Mouse (Mus musculus) right cerebral cortex, adult 2 months (tissue): ENCODE measurements around the gene Arl3.
"Not testable (repeated sequence)": the region's sequence is repeated elsewhere in the genome, so short reads cannot be mapped to it uniquely, and the experiment has no call there.

Experiments
- DNase-seq, 2 experiments: peaks; one replicate each; pipeline ENCODE4 v3.0.0; 2021 to 2022; ENCODE audit warnings: low spot score in 2 of 2

The Arl3 gene

DNA sequence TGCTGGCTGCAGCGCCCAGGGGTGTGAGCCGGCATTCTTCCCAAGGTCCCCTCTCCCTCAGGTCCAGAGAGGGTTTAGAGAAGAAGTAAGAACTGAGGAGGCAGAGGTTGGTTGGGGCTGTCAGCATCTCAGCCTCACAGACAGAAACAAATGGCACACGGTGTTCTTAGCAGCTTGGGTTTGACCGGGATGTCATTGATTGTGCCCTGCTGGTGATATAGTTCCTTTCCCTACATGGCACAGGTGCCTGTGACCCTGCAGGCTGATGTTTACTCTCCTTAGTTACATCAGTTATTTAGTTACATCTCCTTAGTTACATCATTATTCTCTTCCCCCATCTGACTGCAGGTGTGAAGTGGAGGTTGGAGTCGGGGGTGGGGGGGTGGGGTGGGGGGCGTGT lies 18.6 kb upstream of the Arl3 start:
- no peak for DNase-seq

DNA sequence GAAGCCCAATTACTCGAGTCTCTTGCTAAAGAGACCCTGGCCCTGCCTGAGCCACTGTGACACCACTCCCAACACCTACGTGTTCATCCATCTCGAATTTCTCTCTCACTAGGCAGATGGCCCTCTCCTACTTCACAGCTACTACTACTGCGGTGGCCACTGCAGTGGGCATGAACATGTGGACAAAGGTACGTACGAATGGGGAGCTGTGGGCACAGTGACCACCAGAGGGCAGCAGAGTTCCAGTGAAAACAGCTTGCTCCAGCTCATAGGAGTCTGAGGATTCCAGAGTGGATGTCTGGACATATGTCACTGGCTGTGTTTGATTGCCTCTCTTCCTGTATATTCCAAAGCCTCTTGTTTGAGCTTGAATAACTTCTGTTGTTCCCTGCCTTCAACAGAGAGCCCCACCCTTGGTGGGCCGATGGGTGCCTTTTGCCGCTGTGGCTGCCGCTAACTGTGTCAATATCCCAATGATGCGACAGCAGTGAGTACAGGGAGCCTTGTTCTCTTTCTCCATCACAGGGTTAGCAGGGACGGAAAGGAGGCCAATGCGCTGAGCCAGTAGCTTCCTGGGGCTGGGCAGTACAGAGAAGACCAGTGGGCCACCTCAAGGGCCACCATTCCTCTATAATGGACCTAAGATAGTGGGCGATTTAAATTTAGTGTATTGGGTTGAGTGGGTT lies 15.0 kb upstream of the Arl3 start:
- DNase-seq = peak; percentile 90 to 91

DNA sequence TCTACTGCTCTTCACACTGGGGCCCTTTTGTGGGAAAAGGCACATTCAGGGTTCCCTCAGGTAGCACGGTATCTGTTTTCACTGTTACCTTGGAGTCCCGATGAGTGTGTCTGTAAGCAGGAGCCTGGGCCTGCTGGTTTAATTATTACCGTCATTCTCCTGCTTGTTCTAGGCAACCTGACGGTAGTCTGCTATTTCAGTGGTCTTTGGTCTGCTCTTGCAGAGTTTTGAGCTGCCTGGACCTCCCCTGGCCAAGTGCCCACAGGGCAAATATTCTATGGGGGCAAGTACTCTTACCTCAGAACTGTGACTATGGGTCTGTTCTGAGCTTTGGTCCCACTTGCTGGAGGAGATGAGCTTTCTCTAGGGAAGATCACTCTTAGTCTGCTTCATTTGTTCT lies 2.2 kb upstream of the Arl3 start:
- no peak for DNase-seq

DNA sequence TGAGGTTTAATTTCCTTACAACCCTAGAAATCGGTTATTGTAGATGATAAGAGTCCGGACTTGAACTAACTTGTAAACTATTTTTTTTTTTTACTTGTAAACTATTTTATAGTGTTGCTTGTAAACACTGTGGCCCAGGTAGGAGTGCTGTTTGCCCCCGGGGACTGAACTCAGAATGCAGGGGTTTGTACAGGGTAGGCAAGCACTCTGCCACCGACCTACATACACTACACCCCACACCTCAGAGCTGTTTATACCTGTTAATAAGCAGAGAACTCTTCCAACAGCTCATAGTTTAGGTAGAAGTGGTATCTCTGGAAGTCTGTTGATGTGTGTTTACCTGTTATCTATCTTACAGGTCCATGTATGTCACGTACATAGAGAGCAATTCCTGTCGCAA lies 992 bp upstream of the Arl3 start:
- no peak for DNase-seq

DNA sequence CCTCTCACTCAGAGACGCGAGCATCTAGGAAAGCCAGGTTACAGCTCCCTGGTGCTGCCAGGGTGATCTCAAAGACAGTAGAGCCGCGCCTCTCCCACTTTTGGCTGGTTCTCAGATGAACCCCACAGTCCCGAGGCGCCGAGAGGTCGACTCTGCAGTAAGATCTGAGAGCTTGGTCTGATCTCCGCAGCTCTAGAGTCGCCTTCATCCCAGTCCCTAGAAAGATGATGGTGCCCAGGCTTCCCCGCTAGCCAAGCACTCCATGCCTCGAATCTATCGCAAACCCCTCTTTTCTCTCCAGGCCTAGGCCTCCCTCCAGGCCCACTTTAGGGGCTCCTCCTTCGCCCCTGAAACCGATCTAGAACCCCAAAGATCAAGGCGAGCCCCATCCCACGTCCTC lies 450 bp downstream of the Arl3 start:
- no peak for DNase-seq

DNA sequence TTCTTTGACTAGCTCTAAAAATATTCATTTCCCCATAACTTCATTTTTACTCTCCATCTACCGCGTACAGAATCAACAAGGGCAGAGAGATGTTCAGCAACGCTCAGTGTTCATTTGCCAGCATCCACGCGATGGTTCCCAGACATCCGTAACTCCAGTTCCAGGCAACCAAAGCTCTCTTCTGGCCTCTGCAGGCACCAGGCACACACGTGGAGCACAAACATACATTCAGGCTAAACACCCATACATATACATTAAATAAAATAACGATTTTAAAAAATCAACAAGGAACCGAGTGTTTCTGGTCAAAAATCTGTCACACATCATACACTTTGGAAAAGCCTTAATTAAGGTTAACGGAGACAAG lies 1.1 kb downstream of the Arl3 start:
- DNase-seq = no peak

DNA sequence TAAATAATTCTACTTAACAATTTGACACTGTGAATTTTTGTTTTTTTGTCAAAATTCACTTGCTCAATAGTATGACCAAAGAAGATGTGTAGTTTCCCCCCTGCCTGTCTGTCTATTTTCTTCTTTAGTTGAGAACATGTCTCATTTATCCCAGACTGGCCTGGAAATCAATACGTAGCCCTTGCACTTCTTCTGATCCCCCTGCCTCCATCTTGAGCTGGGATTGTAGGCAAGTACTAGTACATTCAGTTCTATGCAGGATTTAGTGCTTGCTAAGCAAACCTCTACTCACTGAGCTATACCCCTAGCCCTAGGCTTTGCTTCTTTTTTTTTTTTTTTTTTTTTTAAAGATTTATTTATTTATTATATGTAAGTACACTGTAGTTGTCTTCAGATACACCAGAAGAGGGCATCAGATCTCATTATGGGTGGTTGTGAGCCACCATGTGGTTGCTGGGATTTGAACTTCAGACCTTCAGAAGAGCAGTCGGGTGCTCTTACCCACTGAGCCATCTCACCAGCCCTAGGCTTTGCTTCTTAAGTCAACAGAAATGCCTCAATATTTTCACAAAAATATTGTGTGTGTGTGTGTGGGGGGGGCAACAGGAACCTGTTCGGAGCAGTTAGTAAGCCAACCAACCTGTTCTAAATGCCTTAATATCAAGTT lies 1.7 kb downstream of the Arl3 start:
- DNase-seq = not testable (repeated sequence)

DNA sequence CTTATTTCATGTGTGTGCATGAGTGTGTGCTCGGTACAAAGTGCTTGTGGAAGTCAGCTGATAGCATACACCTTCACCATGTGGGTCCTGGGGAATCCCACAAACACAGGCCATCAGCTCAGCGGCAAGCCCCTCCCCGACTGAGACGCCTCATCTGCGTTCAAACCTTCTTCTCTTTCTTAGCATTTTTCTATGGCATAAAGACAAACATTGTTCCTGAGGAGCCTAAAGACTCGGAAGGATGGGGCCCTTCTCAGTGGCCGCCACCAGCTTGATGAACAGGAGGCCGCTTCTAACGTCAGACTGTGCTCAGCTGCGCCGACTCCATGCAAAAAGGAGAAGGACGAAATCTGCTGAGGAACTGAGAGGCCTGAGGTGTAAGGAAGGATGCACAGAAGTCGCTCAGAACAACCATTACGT lies 8.9 kb downstream of the Arl3 start:
- DNase-seq = no peak

DNA sequence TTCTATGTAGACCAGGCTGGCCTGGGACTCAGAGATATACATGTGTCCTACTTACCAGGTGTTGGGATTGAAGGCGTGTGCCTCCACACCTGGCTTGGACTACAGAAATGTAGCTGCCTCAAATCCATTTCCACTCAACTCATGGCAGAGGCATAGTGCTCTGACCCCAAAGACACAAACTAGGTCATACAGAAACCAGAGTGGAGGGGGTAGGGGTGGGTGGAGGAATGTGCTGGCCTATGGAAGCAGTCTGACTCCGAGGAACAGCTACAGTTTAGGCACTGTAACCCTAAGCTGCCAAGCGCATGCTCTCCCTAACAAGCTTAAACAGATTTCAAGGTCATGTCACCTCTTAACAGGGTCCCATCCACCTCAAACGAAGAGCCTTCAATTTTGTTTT lies 9.4 kb downstream of the Arl3 start:
- no peak for DNase-seq

DNA sequence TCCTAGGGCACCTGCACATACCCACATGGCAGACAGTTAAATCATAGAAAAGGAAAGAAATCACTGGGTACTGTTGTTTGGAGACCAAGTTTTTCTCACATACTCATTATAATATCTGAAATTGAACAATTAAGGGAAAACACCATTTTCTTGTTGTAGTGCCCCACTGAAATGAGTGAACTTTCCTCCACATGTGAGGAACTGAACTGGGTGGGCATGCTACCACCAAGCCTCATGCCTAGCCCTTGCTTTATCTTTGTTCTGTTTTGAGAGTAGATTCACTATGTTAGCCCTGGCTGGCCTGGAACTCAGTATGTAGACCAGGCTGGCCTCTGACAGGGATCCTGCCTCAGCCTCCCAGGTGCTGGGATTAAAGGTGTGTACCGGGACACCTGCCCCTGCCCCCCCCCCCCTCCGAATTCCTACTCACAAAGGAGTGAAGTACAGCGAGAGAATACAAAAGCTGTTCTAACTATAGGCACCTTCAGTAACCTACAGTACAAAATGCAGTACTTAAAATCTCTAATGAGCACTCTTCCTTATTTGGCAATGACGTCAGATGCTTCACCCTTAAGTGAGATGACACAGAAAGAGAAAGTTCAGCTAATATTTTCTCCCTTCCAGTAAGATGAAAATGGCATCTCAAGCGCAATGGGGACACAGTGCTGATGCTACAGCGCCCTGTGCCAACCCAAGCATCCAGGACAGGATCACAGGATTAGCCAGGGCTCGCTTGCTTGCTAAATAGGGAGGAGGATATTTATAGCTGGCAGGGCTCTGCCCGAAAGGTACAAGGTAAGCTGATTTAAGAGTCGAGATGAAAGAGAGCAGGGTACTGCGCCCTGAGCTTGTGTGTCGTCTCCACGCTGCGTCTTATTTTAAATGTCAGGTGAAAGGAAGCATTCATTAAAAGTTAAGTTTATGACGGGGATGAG lies 10.2 kb downstream of the Arl3 start:
- no peak for DNase-seq

DNA sequence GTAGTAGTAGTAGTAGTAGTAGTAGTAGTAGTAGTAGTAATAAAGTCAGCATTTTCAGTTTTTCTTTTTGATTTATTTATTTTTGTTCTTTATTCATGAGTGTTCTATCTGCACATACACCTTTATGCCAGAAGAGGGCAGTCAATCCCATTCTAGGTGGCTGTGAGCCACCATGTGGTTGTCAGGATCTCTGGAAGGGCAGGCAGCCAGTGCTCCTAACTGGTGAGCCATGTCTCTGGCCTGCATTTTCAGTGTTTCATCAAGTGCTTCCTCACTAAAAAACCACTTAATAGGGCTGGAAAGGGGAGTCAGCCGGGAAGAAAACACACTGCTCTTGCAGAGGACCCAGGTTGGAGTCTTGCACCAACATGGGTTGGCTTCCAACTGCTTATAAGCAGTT lies 10.9 kb downstream of the Arl3 start:
- DNase-seq = peak; percentile 33 to 36

DNA sequence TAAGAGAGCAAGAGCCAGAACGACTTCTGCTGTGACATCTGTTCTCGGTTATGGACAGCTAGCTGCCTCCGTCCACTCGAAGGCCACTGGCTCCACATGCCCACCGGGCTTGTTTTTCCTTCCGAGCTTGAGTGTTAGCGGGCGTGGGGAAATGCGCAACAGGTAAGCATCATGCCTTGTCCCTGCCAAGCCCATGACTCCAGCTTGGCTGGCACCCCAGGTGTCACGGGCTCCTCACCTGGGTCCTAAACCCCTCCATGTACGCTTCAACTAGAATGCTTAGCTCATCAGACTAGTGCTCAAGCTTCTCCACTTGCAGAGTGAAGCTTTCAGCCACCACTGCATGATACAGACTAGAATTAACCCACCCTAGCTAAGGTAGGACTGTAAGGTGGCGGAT lies 14.4 kb downstream of the Arl3 start:
- no peak for DNase-seq

DNA sequence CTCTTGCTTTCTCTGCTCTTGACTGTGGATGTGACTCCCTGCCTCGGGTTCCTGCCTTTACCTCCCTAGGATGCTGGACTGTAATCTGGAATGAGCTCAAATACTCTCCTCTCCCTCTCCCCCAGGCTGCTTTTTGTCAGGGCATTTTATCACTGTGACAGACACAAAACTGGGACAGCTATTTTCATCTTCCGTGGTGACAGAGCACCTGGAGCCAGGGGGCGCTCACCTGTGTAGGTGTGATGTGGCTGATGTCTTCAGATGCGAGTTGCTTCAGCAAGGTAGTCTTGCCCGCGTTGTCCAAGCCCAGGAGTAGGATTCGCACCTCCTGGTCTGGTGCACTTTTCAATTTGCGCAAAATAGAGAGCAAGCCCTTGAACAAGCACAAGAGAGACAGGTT lies 15.0 kb downstream of the Arl3 start:
- DNase-seq = no peak

DNA sequence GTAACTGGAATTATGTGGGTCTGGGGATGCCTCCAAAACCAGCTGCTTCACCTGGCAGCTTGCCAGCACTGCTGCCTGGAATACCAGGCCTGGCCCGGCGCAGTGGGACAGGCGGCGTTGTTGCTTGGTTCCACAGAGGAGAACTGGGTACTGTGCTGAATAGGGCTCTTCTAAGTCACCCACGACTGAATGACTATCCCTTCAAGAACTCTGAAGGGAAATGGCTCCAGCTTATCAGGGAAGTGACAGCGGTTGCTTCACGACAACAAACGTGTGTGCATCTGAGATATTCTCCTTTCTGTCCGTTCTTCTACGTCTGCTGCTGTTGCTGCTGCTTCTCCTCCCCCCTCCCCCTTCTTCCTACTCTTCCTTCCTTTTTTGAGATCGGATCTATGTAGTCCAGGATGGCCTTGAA lies 19.4 kb downstream of the Arl3 start:
- peak in 1 of 2 experiments; percentile 45 for DNase-seq

DNA sequence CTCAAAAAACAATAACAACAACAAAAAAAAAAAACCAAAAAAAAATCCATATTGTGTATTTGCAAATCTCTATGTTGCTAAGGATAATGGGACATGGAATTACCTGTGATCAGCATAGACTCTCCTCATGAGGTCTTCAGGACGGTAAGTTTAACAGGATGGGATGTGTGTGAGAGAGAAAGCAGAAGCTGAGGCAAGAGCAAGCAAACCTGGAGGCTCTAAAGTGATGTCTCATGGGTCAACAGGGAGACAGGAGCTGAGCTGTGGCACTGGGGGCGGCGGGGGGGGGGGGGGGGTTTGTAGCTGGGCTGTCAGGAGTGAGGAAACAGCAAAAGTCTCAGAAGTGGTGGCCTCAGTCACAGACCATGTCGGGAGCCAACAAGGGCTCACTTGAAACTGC lies 20.5 kb downstream of the Arl3 start:
- no peak for DNase-seq

DNA sequence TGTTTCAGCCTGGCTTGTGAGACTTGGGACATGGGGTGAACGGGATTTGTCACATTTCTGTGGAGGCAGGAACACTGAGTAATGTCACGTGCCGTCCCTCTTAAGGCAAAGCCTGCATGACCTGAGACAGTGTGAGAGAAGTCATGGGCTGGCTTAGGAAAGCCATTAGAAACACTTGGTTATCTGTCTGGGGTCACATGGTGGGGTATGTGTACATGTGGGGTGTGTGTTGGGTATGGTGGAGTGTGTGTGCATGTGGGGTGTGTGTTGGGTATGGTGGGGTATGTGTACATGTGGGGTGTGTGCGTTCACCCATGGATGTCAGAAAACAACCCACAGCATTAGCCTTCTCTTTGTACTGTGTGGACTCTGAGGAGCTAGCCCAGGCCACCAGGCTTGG lies 22.6 kb downstream of the Arl3 start:
- DNase-seq = no peak

DNA sequence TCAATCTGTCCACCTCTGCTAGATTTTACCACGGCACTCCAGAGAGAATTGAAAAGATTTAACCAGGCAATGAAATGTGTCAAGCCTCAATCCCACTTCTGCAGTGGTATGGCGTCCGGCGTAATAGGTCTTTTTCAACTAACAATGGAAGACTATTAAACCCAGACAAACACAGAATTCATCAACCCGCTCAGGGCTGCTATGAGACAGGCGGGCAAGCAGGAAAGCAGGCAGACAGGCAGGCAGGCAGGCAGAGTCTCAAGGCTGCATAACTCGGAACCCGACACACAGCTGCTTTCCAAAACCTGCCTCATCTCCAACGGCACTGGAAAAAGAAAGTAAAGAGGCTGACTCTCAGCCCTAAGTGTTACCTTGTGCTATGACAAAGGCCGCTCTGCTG lies 24.9 kb downstream of the Arl3 start:
- DNase-seq = no peak

DNA sequence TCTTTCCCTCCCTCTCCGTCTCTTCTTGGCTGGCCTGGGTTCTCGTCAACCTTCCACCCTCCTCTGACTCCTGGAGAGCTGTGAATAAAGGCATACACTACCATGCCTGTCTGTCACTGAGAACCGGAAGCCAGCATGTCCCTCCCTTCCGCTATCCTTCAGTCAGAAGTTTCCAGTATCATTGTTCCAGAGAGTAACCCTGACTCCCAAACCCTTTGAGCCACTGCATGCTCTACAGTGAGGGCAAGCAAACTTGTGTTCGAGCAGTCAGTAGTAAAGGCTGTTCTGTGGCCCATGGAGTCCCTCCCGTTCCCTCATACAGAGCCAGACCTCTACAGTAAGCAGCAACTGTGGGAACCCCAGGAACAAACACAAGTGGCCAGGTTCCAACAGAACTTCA lies 25.4 kb downstream of the Arl3 start:
- DNase-seq = no peak

DNA sequence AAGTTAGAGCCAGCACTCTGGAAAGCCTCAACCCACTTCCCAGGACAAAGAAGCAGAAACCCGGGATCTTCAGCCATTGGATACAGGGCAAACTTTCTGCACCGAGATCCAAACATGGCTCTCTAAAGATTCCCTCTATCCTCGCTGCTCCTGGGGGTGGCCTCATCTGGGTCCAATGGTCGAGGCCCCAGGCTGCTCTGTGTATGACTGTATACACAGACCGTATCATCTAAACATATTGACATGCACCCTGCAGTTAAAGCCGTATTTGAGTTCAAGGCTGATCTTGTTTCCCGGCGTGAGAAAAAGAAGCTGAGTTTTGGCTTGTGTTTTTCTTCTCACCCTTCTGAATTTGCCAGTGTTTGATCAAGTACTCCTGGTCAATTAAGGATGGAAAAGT lies 30.2 kb downstream of the Arl3 start:
- DNase-seq = no peak

DNA sequence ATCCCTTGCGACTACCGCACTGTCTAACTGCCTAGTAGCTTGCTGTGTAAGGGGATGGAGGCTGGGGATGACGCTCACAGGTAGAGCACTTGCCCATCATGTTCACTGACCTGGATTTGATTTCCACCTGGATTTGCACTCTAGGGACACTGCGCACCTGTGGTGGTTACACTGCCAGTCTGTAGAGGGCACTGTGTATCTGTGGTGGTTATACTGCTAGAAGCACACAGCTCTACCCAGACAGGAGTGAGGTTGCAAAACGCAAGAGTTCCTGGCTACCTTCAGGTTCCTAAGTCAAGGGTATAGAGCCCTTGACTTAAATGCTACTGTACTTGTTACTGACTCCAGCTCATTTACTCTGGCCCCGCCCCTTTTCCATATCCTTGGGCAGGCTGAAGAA lies 34.8 kb downstream of the Arl3 start:
- no peak for DNase-seq

DNA sequence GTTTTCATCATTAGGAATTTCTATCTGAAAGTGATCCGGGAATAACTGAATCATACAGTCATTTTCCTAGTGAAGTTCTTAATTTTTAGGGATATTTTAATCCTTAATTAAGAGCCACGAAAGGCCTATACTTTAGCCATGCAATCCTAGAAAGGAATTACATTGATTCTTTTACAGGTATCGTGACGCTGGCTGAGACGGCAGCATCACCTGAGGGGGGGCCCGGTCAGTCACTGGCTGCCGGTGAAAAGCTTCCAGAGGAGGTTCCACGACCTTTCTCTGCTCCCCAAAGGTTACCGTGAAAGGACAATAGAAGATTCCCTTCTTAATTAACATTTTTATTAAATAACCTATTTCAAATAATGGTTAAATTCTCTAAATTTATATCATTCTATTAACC lies 35.6 kb downstream of the Arl3 start:
- DNase-seq = no peak

DNA sequence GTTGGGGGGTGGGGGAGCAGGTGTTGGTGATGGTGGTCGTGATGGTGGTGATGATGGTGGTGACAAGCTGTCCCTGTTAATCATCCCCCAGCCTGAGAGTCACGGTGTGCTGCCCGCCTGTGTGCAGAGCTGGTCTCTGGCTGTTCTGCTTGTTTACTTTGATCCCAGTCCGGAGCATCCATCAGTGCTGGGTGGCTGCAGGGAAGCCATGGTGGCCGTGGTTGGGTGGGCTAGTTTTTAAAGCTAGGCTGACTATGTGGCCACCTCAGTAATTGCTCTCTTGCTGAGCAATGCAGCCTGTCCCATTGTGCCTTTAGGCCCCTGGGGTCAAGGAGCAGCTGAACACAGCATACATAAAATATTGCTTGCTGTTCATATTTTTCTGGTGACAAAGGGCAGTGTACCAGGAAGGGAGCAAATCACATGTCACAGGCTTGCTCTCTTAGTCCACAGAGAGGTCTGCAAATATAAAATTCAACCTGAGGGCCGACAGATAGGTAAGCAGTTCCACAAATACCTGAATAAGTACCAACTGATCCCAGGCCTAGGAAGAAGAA lies 38.4 kb downstream of the Arl3 start:
- DNase-seq = no peak

DNA sequence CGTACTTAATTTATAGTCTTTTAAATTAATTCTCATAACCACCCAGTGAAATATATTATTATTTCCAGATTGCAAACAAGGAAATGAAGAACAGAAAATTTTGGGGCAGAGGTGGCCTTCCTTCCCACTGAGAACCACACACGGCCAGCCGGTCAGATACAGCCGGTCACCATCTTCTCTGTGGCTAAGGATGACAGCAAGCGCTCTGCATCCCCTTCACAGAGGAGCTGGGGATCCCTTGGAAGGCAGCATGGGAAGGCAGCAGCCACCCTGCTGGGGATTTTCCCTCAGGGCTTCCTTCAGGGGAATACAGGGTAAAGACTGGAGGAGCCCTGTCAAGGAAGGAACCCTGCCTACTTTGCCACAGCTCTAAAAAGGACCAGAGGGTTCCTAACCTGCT lies 39.5 kb downstream of the Arl3 start:
- no peak for DNase-seq
